Mouse (Mus musculus): ENCODE results near the gene Mup6.

DNA sequence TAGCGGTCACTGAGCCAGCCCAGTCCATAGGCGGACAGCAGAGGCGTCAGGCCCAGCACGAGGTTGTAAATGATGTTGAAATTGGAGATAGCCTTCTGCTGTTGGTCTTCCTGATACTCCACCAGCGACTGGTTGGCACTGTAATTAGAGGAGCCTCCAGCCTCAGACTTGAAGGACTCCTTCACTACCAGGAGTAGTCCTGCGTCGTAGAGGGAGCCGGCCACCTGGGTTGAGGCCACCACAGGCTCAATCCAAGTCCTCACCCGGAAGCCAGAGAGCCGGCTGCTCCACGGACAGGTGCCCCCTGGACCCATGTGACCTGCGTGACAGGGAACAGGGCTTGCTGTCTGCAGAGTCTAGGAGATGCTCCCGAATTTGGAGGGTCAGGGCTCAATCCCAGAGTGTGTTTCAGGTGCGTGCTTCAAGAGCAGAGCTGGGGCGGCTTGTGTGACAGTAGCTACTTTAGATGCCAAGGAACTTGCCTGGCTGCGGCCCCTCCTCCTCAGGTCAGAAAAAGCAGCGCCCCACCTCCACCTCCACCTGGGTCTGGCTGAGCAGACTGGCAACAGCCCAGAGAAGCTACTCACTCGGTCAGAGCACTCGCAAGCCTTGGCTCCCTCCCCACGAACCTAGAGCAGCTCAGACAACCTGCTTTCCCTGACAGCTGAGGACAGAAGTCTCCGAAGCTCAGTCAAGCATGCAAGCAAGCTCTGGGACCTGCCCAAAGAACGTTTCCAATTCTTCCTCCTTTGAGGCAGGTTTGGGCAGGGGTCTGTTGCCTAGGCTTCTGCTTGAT is 49.3 kb upstream of the Mup6 start, which contains the start of gene Slc46a2:
- no peak for TF ChIP-seq CTCF (IDR thresholded peaks at IDR 0.05)
- no peak for TF ChIP-seq POLR2A (IDR thresholded peaks at IDR 0.05; ENCODE audit: insufficient read depth, low read depth, low read length)
- no peak for TF ChIP-seq EP300 (IDR thresholded peaks at IDR 0.05; ENCODE audit: insufficient read depth, low read depth, low read length)

All from heart, adult 2 months (tissue).